Mouse (Mus musculus) stomach, embryonic 16.5 days (tissue): ENCODE results near the gene Raf1. TPM values are rescaled to one million over a fixed set of nuclear protein-coding genes. Genes with fewer than 3 reads are reported as not detected.

Experiments used
- ATAC-seq: fragments of 200-750 bp; cut with Nextera tagmentation; 2 replicates; pipeline ENCODE4 v1.8.0; 2017; ENCODE audit warnings: moderate number of reproducible peaks, moderate TSS enrichment; ENCODE audit not compliant: insufficient read depth, low FRiP score
- H3K27ac ChIP-seq: fragments of 300-500 bp; sonication (generic); 2 replicates; pipeline ENCODE4 v1.5.1; 2014; ENCODE audit warnings: low read length
- H3K27me3 ChIP-seq: fragments of 300-500 bp; sonication (generic); 2 replicates; pipeline ENCODE4 v1.6.1; 2014; ENCODE audit warnings: low read length, control low read depth, mixed read lengths; ENCODE audit not compliant: control insufficient read depth, insufficient read depth
- H3K36me3 ChIP-seq: fragments of 300-500 bp; sonication (generic); 2 replicates; pipeline ENCODE4 v1.6.1; 2014; ENCODE audit warnings: low read length; ENCODE audit not compliant: control insufficient read depth, insufficient read depth
- H3K4me1 ChIP-seq: fragments of 300-500 bp; sonication (generic); 2 replicates; pipeline ENCODE4 v1.6.1; 2014; ENCODE audit warnings: low read length, control low read depth, mixed read lengths; ENCODE audit not compliant: control insufficient read depth, insufficient read depth
- H3K4me2 ChIP-seq: fragments of 300-500 bp; sonication (generic); 2 replicates; pipeline ENCODE4 v1.6.1; 2014; ENCODE audit warnings: low read depth, low read length, mixed read lengths
- H3K4me3 ChIP-seq: fragments of 300-500 bp; sonication (generic); replicated peaks from 2 replicates; pipeline ENCODE4 v1.5.1; 2014; ENCODE audit warnings: mild to moderate bottlenecking, low read length
- H3K9ac ChIP-seq: fragments of 300-500 bp; sonication (generic); 2 replicates; pipeline ENCODE4 v1.6.1; 2014; ENCODE audit warnings: low read length
- H3K9me3 ChIP-seq: fragments of 300-500 bp; sonication (generic); replicated peaks from 2 replicates; pipeline ENCODE4 v1.6.1; 2016; ENCODE audit warnings: low read length, control low read depth; ENCODE audit not compliant: control insufficient read depth
- WGBS: fragments of 180-500 bp; shearing (Covaris S2); extraction: QIAGEN DNeasy Blood & Tissue Kit; methylation state at CpG from one replicate; pipeline ENCODE4 v1.1.7; 2014; 5-methylcytosine and 5-hydroxymethylcytosine counted together
- polyA plus RNA-seq: library from polyadenylated mRNA; unstranded; fragments of >200 nt; fragmentation: Nextera tagmentation; extraction: Ambion mirVana; gene quantifications from 2 replicates; pipeline ENCODE4 v1.2.1, GENCODE M21; 2015

Raf1 gene
- 76.9 and 79.1 TPM in 2 replicates for polyA plus RNA-seq

- H3K4me3 ChIP-seq, result peak within 1 kb of the TSS; percentile 96
- H3K36me3 ChIP-seq, result no peaks in the 10 kb centered on the region
- peak; percentile 99 for ATAC-seq
- H3K27me3 ChIP-seq, result no peaks in the 10 kb centered on the region
- peak within 1 kb of the TSS; percentile 100 for H3K9ac ChIP-seq
- WGBS, result under 1% methylated on average over 51 of the region's 51 CpGs
- H3K9me3 ChIP-seq, result no peaks in the 10 kb centered on the region
- peak within 1 kb of the TSS; percentile 72 for H3K4me2 ChIP-seq
- peaks cover 14% of the 10 kb centered on the region for H3K4me1 ChIP-seq
- peak within 1 kb of the TSS; percentile 99 for H3K27ac ChIP-seq
Observed at GRCm38 (mm10) chr6:115676452-115677128, at the start of gene Raf1. Gene Raf1 (minus strand): TSS chr6:115676635.

GRCm38 (mm10) chr6:115722246-115722645 is 45.8 kb upstream of the Raf1 start:
- Histone ChIP-seq H3K36me3 (no peaks in the 10 kb centered on the region), H3K9me3 (no peaks in the 10 kb centered on the region; the same call in 1 of the 2 replicates), H3K4me1 (no peaks in the 10 kb centered on the region), H3K4me3 (no peak overlapping the region), H3K4me2 (no peak overlapping the region), H3K9ac (no peak overlapping the region), H3K27ac (no peak overlapping the region), H3K27me3 (no peaks in the 10 kb centered on the region)
- no peak for ATAC-seq
- 58% methylated on average over 5 of the region's 5 CpGs for WGBS

GRCm38 (mm10) chr6:115717715-115718558 is 41.5 kb upstream of the Raf1 start:
- Histone ChIP-seq H3K36me3 (no peaks in the 10 kb centered on the region), H3K4me2 (peak overlapping the region; percentile 44), H3K4me3 (peak overlapping the region; percentile 5), H3K4me1 (peaks cover 4% of the 10 kb centered on the region; the same call in 1 of the 2 replicates), H3K9ac (peak overlapping the region; percentile 4), H3K27me3 (no peaks in the 10 kb centered on the region), H3K27ac (peak overlapping the region; percentile 78), H3K9me3 (no peaks in the 10 kb centered on the region)
- peak; percentile 94 for ATAC-seq
- 5% methylated on average over 15 of the region's 15 CpGs for WGBS

GRCm38 (mm10) chr6:115717101-115717652 is 40.7 kb upstream of the Raf1 start:
- no peaks in the 10 kb centered on the region for H3K27me3 ChIP-seq
- H3K36me3 ChIP-seq, result no peaks in the 10 kb centered on the region
- H3K27ac ChIP-seq, result peak overlapping the region; percentile 73
- peak overlapping the region; percentile 18 for H3K4me3 ChIP-seq
- peaks cover 4% of the 10 kb centered on the region; the same call in 1 of the 2 replicates for H3K4me1 ChIP-seq
- WGBS, result 11% methylated on average over 8 of the region's 8 CpGs
- peak overlapping the region; percentile 44 for H3K4me2 ChIP-seq
- peak overlapping the region; percentile 38; the same call in 1 of the 2 replicates for H3K9ac ChIP-seq
- ATAC-seq, result peak; percentile 54; the same call in 1 of the 2 replicates
- H3K9me3 ChIP-seq, result no peaks in the 10 kb centered on the region

- Histone ChIP-seq H3K4me2 (no peak overlapping the region), H3K9ac (no peak overlapping the region), H3K9me3 (no peaks in the 10 kb centered on the region), H3K27me3 (no peaks in the 10 kb centered on the region), H3K27ac (no peak overlapping the region), H3K4me1 (no peaks in the 10 kb centered on the region), H3K4me3 (no peak overlapping the region), H3K36me3 (no peaks in the 10 kb centered on the region)
- WGBS, result 76% methylated on average over 2 of the region's 3 CpGs
- ATAC-seq, result no peak
Observed at GRCm38 (mm10) chr6:115711261-115711660, 34.8 kb upstream of the Raf1 start.

- Histone ChIP-seq H3K9ac (no peak overlapping the region), H3K27ac (no peak overlapping the region), H3K4me2 (no peak overlapping the region), H3K27me3 (no peaks in the 10 kb centered on the region), H3K4me1 (peaks cover 3% of the 10 kb centered on the region; the same call in 1 of the 2 replicates), H3K4me3 (no peak overlapping the region), H3K9me3 (no peaks in the 10 kb centered on the region), H3K36me3 (no peaks in the 10 kb centered on the region)
- 83% methylated on average over 5 of the region's 5 CpGs for WGBS
- no peak for ATAC-seq
Observed at GRCm38 (mm10) chr6:115702901-115703300, 26.5 kb upstream of the Raf1 start.

GRCm38 (mm10) chr6:115701302-115701701 is 24.9 kb upstream of the Raf1 start:
- H3K36me3 ChIP-seq, result no peaks in the 10 kb centered on the region
- no peak overlapping the region for H3K9ac ChIP-seq
- peaks cover 3% of the 10 kb centered on the region; the same call in 1 of the 2 replicates for H3K4me1 ChIP-seq
- H3K27me3 ChIP-seq, result no peaks in the 10 kb centered on the region
- no peak overlapping the region for H3K4me2 ChIP-seq
- no peak overlapping the region for H3K4me3 ChIP-seq
- WGBS, result 53% methylated on average over 11 of the region's 11 CpGs
- no peaks in the 10 kb centered on the region for H3K9me3 ChIP-seq
- ATAC-seq, result no peak
- peak overlapping the region; percentile 9; the same call in 1 of the 2 replicates for H3K27ac ChIP-seq

GRCm38 (mm10) chr6:115700778-115701177 is 24.3 kb upstream of the Raf1 start:
- WGBS, result 74% methylated on average over 1 of the region's 1 CpGs
- H3K4me3 ChIP-seq, result no peak overlapping the region
- H3K4me2 ChIP-seq, result no peak overlapping the region
- H3K27ac ChIP-seq, result peak overlapping the region; percentile 9; the same call in 1 of the 2 replicates
- no peak overlapping the region for H3K9ac ChIP-seq
- H3K27me3 ChIP-seq, result no peaks in the 10 kb centered on the region
- no peaks in the 10 kb centered on the region for H3K36me3 ChIP-seq
- no peak for ATAC-seq
- H3K4me1 ChIP-seq, result peaks cover 3% of the 10 kb centered on the region; the same call in 1 of the 2 replicates
- no peaks in the 10 kb centered on the region for H3K9me3 ChIP-seq
